Mouse (Mus musculus): ENCODE data around the gene Rfx8. TPM values are rescaled to one million over a fixed set of nuclear protein-coding genes. Genes with fewer than 3 reads are reported as not detected.

The Rfx8 gene
- polyA plus RNA-seq, 1 experiment, result 0.14 TPM

DNA sequence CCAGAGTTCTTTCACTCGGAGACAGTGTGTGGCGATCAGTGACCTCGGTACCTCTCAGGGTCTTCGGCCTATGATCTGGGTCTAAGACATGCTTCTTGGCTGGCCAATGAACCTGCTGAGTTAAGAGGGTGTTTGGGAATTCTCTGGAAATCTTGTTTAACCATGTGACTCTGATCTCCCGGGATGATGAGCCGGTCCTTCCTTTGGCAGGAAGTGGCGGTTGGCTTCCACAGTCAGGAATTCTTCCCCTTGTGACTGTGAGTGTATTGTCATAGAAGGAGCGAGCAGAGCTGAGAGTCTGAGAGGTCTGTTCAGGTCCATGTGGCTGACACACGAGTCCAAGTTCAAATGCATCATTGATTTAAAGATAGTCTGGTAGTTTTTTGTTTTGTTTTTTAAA lies 37.4 kb upstream of the Rfx8 start:
- 40% methylated on average over 9 of the region's 9 CpGs for WGBS
- H3K4me1 ChIP-seq (ENCODE audit: control insufficient read depth, insufficient read depth, low read length), result peaks cover 18% of the 10 kb centered on the region
- no peak for DNase-seq
- H3K4me3 ChIP-seq (replicated peaks; ENCODE audit: extremely low read depth, low read depth, low read length), result no peak overlapping the region
- no peak for TF ChIP-seq CTCF (IDR thresholded peaks at IDR 0.05; ENCODE audit: insufficient read depth, low read length)
- TF ChIP-seq POLR2A (IDR thresholded peaks at IDR 0.05; ENCODE audit: borderline replicate concordance, extremely low read depth, low read depth, low read length), result no peak

GRCm38 (mm10) chr1:39756952-39757351 lies 36.2 kb upstream of the Rfx8 start:
- 79% methylated on average over 11 of the region's 11 CpGs for WGBS
- Histone ChIP-seq H3K4me3 (replicated peaks; ENCODE audit: extremely low read depth, low read depth, low read length) (no peak overlapping the region), H3K4me1 (ENCODE audit: control insufficient read depth, insufficient read depth, low read length) (peaks cover 16% of the 10 kb centered on the region)
- TF ChIP-seq CTCF (IDR thresholded peaks at IDR 0.05; ENCODE audit: insufficient read depth, low read length), result no peak
- TF ChIP-seq POLR2A (IDR thresholded peaks at IDR 0.05; ENCODE audit: borderline replicate concordance, extremely low read depth, low read depth, low read length), result no peak
- DNase-seq, result no peak

GRCm38 (mm10) chr1:39754224-39754957 lies 33.6 kb upstream of the Rfx8 start:
- 50% methylated on average over 13 of the region's 13 CpGs for WGBS
- TF ChIP-seq POLR2A (IDR thresholded peaks at IDR 0.05; ENCODE audit: borderline replicate concordance, extremely low read depth, low read depth, low read length), result no peak
- no peak for TF ChIP-seq CTCF (IDR thresholded peaks at IDR 0.05; ENCODE audit: insufficient read depth, low read length)

GRCm38 (mm10) chr1:39751537-39751936 lies 30.7 kb upstream of the Rfx8 start:
- peaks cover 14% of the 10 kb centered on the region for H3K4me1 ChIP-seq (ENCODE audit: control insufficient read depth, insufficient read depth, low read length)
- no peak for DNase-seq
- H3K4me3 ChIP-seq (replicated peaks; ENCODE audit: extremely low read depth, low read depth, low read length), result no peak overlapping the region
- WGBS, result 90% methylated on average over 6 of the region's 6 CpGs
- TF ChIP-seq CTCF (IDR thresholded peaks at IDR 0.05; ENCODE audit: insufficient read depth, low read length), result no peak
- TF ChIP-seq POLR2A (IDR thresholded peaks at IDR 0.05; ENCODE audit: borderline replicate concordance, extremely low read depth, low read depth, low read length), result no peak

More at GRCm38 (mm10) chr1:39754224-39754957, 33.6 kb upstream of the Rfx8 start:
- H3K4me3 ChIP-seq (replicated peaks; ENCODE audit: extremely low read depth, low read depth, low read length), result no peak overlapping the region
- peaks cover 17% of the 10 kb centered on the region for H3K4me1 ChIP-seq (ENCODE audit: control insufficient read depth, insufficient read depth, low read length)
- no peak for DNase-seq

- no peak for TF ChIP-seq CTCF (IDR thresholded peaks at IDR 0.05; ENCODE audit: insufficient read depth, low read length)
- TF ChIP-seq POLR2A (IDR thresholded peaks at IDR 0.05; ENCODE audit: borderline replicate concordance, extremely low read depth, low read depth, low read length), result no peak
- no peak overlapping the region for H3K4me3 ChIP-seq (replicated peaks; ENCODE audit: extremely low read depth, low read depth, low read length)
- WGBS, result 17% methylated on average over 3 of the region's 3 CpGs
- DNase-seq, result no peak
- peaks cover 12% of the 10 kb centered on the region for H3K4me1 ChIP-seq (ENCODE audit: control insufficient read depth, insufficient read depth, low read length)
These were observed 28.9 kb upstream of the Rfx8 start for GRCm38 (mm10) chr1:39749664-39750063.

GRCm38 (mm10) chr1:39749214-39749613 lies 28.4 kb upstream of the Rfx8 start:
- DNase-seq, result no peak
- peaks cover 11% of the 10 kb centered on the region for H3K4me1 ChIP-seq (ENCODE audit: control insufficient read depth, insufficient read depth, low read length)
- TF ChIP-seq CTCF (IDR thresholded peaks at IDR 0.05; ENCODE audit: insufficient read depth, low read length) (no peak), POLR2A (IDR thresholded peaks at IDR 0.05; ENCODE audit: borderline replicate concordance, extremely low read depth, low read depth, low read length) (no peak)
- 32% methylated on average over 1 of the region's 1 CpGs for WGBS
- H3K4me3 ChIP-seq (replicated peaks; ENCODE audit: extremely low read depth, low read depth, low read length), result no peak overlapping the region

DNA sequence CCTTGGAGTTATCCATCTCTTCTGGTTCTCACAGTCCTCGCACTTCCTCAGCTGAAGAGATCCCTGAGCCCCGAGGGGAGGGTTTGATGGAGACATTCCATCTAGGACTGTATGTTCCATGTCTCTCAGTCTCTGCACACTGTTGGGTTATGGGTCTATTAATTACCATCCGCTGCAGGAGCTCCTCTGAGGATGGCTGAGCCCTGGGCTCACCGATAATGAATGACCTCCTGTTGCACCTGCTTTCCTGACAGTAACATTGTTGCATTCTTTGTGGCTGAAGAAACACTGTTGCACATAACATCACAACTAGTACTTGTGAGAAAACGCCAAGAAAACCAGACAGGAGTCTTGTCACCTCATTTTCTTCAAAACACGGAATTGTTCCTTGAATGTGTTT lies 27.9 kb upstream of the Rfx8 start:
- Histone ChIP-seq H3K4me3 (replicated peaks; ENCODE audit: extremely low read depth, low read depth, low read length) (no peak overlapping the region), H3K4me1 (ENCODE audit: control insufficient read depth, insufficient read depth, low read length) (peaks cover 11% of the 10 kb centered on the region)
- 78% methylated on average over 6 of the region's 6 CpGs for WGBS
- DNase-seq, result no peak
- no peak for TF ChIP-seq POLR2A (IDR thresholded peaks at IDR 0.05; ENCODE audit: borderline replicate concordance, extremely low read depth, low read depth, low read length)
- TF ChIP-seq CTCF (IDR thresholded peaks at IDR 0.05; ENCODE audit: insufficient read depth, low read length), result no peak

GRCm38 (mm10) chr1:39746464-39746863 lies 25.7 kb upstream of the Rfx8 start:
- DNase-seq, result no peak
- Histone ChIP-seq H3K4me1 (ENCODE audit: control insufficient read depth, insufficient read depth, low read length) (peaks cover 11% of the 10 kb centered on the region), H3K4me3 (replicated peaks; ENCODE audit: extremely low read depth, low read depth, low read length) (no peak overlapping the region)
- 33% methylated on average over 7 of the region's 7 CpGs for WGBS
- no peak for TF ChIP-seq CTCF (IDR thresholded peaks at IDR 0.05; ENCODE audit: insufficient read depth, low read length)
- no peak for TF ChIP-seq POLR2A (IDR thresholded peaks at IDR 0.05; ENCODE audit: borderline replicate concordance, extremely low read depth, low read depth, low read length)

DNA sequence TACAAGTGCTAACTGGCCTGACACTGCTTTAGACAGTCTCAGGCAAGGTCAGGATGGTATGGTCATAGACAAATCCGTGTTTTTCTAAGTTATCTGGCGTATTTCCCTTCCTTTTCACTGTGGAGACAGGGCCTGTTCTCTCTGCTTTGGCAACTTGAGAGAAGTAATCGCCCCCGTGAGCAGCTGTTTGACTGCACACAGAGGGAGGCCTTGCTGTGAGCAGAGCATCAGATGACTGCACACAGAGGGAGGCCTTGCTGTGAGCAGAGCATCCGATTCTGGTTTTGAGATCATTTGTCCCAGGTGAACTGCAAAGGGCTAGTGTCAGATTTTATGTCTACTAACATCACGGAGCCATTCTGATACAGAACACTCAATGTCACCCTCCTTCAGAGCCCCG lies 20.2 kb upstream of the Rfx8 start:
- TF ChIP-seq POLR2A (IDR thresholded peaks at IDR 0.05; ENCODE audit: borderline replicate concordance, extremely low read depth, low read depth, low read length) (no peak), CTCF (IDR thresholded peaks at IDR 0.05; ENCODE audit: insufficient read depth, low read length) (no peak)
- Histone ChIP-seq H3K4me1 (ENCODE audit: control insufficient read depth, insufficient read depth, low read length) (peaks cover 4% of the 10 kb centered on the region; the same call in 1 of the 2 replicates), H3K4me3 (replicated peaks; ENCODE audit: extremely low read depth, low read depth, low read length) (no peak overlapping the region)
- 70% methylated on average over 7 of the region's 7 CpGs for WGBS
- no peak for DNase-seq

DNA sequence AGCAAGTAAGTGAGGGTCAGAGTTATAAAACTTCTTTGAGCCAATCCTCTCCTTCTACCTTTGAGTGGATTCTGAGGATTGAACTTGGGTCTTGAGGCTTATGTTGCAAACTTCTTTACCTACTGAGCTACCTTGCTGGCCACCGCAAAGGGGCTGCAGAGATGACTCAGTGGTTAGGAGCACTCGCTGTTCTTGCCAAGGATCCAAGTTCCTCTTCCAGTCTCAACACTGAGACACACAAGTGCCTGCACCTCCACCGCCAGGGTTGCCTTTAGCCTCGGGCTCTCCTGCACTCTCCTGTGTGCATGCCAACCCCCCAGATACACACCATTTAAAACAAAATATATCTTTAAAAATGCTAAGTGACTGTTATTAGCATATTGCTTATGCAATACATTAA lies 19.2 kb upstream of the Rfx8 start:
- TF ChIP-seq CTCF (IDR thresholded peaks at IDR 0.05; ENCODE audit: insufficient read depth, low read length) (no peak), POLR2A (IDR thresholded peaks at IDR 0.05; ENCODE audit: borderline replicate concordance, extremely low read depth, low read depth, low read length) (no peak)
- WGBS, result 72% methylated on average over 4 of the region's 4 CpGs
- no peak for DNase-seq

More for the DNA sequence above, 19.2 kb upstream of the Rfx8 start:
- no peak overlapping the region for H3K4me3 ChIP-seq (replicated peaks; ENCODE audit: extremely low read depth, low read depth, low read length)
- peaks cover 7% of the 10 kb centered on the region for H3K4me1 ChIP-seq (ENCODE audit: control insufficient read depth, insufficient read depth, low read length)
